Mouse (Mus musculus) heart, postnatal 4 days (tissue): Measurements from ENCODE around the gene Nrsn2. TPM values are rescaled to one million over a fixed set of nuclear protein-coding genes. Genes with fewer than 3 reads are reported as not detected.

ENCODE experiments used
- DNase-seq: peaks from one replicate; pipeline ENCODE4 v3.0.0; 2021
- total RNA-seq, 2 experiments: library from RNA; stranded (reverse); gene quantifications; 2 replicates each; pipeline ENCODE4 v1.2.3; 2021

Nrsn2 gene
- total RNA-seq, 2 experiments from 2014 or later, result not detected

GRCm38 (mm10) chr2:152339631-152340179, 36.7 kb downstream of the Nrsn2 start:
- DNase-seq, result no peak

DNA sequence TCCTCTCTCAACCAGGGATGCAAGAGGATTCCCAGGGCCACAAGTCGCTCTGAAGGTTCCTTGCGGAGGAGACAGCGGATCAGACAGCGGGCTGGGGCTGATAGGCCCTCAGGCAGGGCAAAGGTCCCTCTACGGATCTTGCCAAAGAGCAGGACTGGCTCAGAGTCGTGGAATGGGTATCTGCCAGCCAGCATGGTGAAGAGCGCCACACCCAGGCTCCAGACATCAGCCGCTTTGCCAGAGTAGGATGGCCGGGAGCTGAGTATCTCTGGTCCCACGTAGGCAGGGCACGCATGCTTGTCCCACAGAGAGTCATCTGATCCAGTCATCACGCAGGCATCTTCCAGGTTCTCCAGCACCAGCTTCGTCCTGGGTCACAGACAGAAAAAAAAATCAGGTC, 38.1 kb downstream of the Nrsn2 start:
- DNase-seq, result no peak

DNA sequence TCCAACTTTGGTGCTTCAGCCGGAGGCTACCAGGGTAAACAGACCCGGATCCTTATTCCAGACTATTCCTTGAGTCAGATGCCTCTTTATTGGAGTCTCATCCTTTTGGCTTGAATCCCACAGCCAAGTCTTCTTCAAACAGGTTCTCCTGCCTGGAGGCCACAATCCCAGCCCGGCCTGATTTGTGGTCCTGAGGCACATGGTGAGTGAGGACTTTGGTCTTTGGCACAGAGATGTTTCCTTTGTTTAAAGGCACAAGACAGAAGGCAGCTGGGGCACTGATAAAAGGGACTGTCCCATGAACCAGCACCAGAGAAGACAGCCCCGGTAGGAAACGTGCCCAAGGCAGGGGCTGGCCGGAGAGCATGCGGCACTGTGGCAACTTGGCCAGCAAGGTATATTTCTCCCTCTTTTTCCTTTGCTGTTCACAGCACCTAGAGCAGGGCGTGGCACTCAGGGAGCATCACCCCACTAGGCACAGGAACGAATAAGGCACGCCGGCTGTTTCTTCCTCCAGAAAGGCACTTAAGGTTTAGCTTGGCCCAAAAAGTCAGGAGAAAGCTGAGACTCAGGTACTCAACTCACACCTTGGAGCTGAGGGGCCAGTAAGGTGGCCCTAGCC, 38.7 kb downstream of the Nrsn2 start:
- DNase-seq, result no peak

- no peak for DNase-seq
These were observed 39.6 kb downstream of the Nrsn2 start for GRCm38 (mm10) chr2:152336856-152337255.

DNA sequence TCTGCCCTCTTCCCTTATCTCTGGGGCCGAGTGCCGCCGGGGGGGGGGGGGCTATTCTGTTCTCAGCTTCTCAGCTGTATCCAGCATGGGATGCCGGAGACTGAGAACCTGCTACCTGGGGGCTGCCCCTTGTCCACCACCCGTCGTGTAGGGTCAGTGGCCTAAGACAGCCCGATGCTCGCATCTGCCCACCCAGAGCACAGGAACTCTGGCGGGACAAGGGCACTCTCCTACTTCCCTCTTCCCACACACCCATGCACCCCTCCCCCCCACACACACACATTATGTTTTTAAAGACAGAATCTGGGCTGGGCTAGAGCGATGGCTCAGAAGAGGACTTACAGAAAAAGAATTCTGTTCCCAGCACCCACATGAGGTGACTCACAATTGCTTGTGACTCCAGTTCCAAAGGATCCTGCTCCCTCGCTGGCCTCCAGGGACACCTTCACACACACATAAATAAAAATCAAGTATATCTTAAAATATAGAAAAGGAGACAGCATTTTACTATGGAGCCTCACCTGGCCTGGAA, 41.1 kb downstream of the Nrsn2 start:
- no peak for DNase-seq

- no peak for DNase-seq
These were observed 43.0 kb downstream of the Nrsn2 start for GRCm38 (mm10) chr2:152333345-152334006.

GRCm38 (mm10) chr2:152332101-152332825, 44.2 kb downstream of the Nrsn2 start, which contains the start of gene Rbck1:
Gene Rbck1 (minus strand): TSS chr2:152332653.
- peak; percentile 86 for DNase-seq

DNA sequence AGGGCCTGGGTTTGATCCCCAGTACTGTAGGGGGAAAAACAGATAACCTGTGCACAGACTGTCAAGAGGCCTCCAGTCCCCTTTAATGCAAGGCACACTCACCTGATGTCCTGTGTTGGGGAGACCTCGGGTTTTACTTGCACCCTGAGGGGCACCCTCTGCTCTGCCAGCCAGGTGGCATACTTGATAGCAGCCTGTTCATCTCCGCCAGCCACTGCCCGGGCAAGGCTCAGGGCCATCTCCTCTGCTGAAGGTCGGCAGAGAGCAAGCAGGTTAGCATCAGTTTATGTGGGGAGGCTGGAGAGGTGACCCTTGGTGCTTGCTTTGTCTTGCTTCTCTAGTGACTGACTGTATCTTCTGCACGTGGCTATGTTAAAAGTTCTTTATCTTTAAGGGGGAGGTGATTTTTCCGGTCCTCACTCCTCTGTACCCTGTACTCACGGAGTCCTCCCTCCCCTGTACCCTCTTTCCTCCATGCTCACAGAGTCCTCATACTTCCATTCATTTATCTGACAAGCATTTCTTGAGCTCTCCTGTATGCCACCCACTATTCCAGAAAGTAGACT, 45.5 kb downstream of the Nrsn2 start:
- no peak for DNase-seq

- DNase-seq, result no peak
These were observed 48.5 kb downstream of the Nrsn2 start for GRCm38 (mm10) chr2:152327980-152328379.

GRCm38 (mm10) chr2:152326654-152327053, 49.8 kb downstream of the Nrsn2 start:
- DNase-seq, result no peak

GRCm38 (mm10) chr2:152326157-152326556, 50.3 kb downstream of the Nrsn2 start:
- no peak for DNase-seq

- no peak for DNase-seq
These were observed 51.6 kb downstream of the Nrsn2 start for GRCm38 (mm10) chr2:152324842-152325241.

DNA sequence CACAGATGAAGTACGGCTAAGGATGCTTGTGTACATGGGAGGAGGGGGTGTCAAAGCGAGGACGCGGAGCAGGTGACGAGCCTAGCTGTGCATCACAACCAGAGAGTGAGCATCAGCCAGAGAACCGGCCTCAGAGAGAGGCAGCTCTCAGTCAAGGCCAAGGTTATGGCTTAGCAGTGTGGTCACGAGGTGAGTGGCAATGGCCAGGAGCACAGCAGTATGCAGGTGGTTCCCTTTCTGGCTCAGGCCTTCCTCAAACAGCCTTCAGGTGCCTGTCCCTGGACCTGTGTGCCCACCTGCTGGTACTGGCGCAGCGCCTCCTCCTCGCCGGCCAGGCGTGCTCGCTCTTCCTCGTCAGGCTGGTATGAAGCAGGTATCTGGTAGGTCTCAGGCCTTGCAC, 52.5 kb downstream of the Nrsn2 start:
- DNase-seq, result no peak

DNA sequence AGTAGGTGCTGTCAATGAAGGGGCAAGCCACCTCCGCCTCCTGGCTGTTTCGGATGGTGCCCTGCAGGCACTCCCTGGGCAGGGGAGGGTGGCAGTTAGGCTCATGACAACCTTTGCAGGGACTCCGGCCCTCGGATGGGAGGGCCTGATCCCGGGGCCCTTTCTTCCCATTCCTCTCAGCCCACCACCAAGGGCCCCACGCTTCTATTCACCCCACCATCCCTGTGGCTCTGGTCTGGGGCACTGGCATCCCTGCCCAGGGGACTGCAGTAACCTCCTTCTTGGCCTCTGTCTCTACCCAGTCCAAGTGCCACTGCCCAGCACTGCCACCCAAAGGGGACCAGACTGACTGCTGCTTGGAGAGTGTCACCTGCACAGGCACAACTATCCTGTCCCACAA, 54.2 kb downstream of the Nrsn2 start:
- DNase-seq, result no peak

DNA sequence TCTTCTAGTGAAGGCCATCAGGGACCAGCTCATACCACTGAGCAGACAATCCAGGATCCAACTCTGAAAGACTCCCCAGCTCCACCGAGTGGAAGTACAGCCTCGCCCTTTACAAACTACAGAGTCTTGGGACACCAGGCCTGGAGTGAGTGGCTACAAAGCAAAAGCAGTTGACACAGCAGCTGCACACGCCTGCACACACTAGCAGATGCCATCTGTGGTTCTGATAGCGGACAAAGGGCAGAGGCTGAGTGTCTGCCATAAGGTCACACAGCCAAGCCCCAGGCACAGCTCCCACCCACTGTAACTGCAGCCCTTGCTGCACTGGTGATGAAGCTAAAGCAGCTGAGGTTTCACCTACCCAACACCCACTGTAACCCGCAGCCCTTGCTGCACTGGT, 54.9 kb downstream of the Nrsn2 start:
- no peak for DNase-seq

Other genes starting within 250 kb of the Nrsn2 start
- 10 to 100 TPM; 29.6 to 38.0 TPM for gene Tcf15, start 233.1 kb downstream of the Nrsn2 start, total RNA-seq
- 100 to 1,000 TPM in 1 of 2 experiments, 10 to 100 TPM in 1; 99.7 to 103 TPM for gene Csnk2a1, start 149.8 kb downstream of the Nrsn2 start, total RNA-seq
- gene Tbc1d20, start 82.8 kb downstream of the Nrsn2 start, total RNA-seq, result 10 to 100 TPM; 54.4 to 65.8 TPM
- 10 to 100 TPM; 70.5 to 75.6 TPM for gene Rbck1, start 44.0 kb downstream of the Nrsn2 start, total RNA-seq
- gene Trib3, start 32.6 kb downstream of the Nrsn2 start, total RNA-seq, result 1 to 10 TPM; 2.9 TPM
- 10 to 100 TPM; 42.3 to 42.6 TPM for gene Sox12, start 21.4 kb upstream of the Nrsn2 start, total RNA-seq
- gene Zcchc3, start 38.4 kb upstream of the Nrsn2 start, total RNA-seq, result 10 to 100 TPM; 24.9 to 27.4 TPM
- 1 to 10 TPM; 3.8 to 4.0 TPM for gene 6820408C15Rik, start 38.9 kb upstream of the Nrsn2 start, total RNA-seq
- gene Defb23, start 88.0 kb upstream of the Nrsn2 start, total RNA-seq, result not detected
- gene Defb20, start 100.4 kb upstream of the Nrsn2 start, total RNA-seq, result not detected
- gene Defb22, start 113.5 kb upstream of the Nrsn2 start, total RNA-seq, result not detected
- not detected for gene Defb26, start 135.1 kb upstream of the Nrsn2 start, total RNA-seq
- gene Defb28, start 141.6 kb upstream of the Nrsn2 start, total RNA-seq, result not detected
- not detected for gene Defb29, start 163.5 kb upstream of the Nrsn2 start, total RNA-seq
- gene Gm17416, start 192.7 kb upstream of the Nrsn2 start, total RNA-seq, result not detected
- not detected for gene Defb21, start 196.1 kb upstream of the Nrsn2 start, total RNA-seq
- gene Defb19, start 203.7 kb upstream of the Nrsn2 start, total RNA-seq, result not detected
- gene Defb45, start 222.8 kb upstream of the Nrsn2 start, total RNA-seq, result not detected
- gene Defb36, start 227.7 kb upstream of the Nrsn2 start, total RNA-seq, result not detected
- not detected for gene Defb25, start 246.4 kb upstream of the Nrsn2 start, total RNA-seq